Mouse (Mus musculus) heart, adult 2 months (tissue): ENCODE measurements around the gene Tcerg1l. TPM values are rescaled to one million over a fixed set of nuclear protein-coding genes. Genes with fewer than 3 reads are reported as not detected.

ENCODE experiments used
- DNase-seq, 2 experiments: peaks; one replicate each; pipeline ENCODE4 v3.0.0; 2021
- H3K27ac ChIP-seq: fragments of 200-600 bp; 2 replicates; pipeline ENCODE4 v1.8.1; 2022
- H3K27me3 ChIP-seq: fragments of 200-500 bp; 2 replicates; pipeline ENCODE4 v1.6.1; 2012; ENCODE audit warnings: mild to moderate bottlenecking, low read length, inconsistent platforms, mixed read lengths; ENCODE audit not compliant: control insufficient read depth, insufficient read depth
- H3K36me3 ChIP-seq: fragments of 200-500 bp; 2 replicates; pipeline ENCODE4 v1.6.1; 2012; ENCODE audit warnings: low read length, inconsistent platforms; ENCODE audit not compliant: control insufficient read depth, insufficient read depth
- H3K4me1 ChIP-seq: fragments of 200-500 bp; 2 replicates; pipeline ENCODE4 v1.6.1; 2011; ENCODE audit warnings: low read length; ENCODE audit not compliant: control insufficient read depth, insufficient read depth
- H3K4me3 ChIP-seq: fragments of 200-600 bp; 2 replicates; pipeline ENCODE4 v1.8.1; 2022
- H3K79me2 ChIP-seq: fragments of 200-500 bp; replicated peaks from 2 replicates; pipeline ENCODE4 v1.6.1; 2012; ENCODE audit warnings: mild to moderate bottlenecking, inconsistent platforms, low read length, moderate library complexity, mixed read lengths; ENCODE audit not compliant: control insufficient read depth, insufficient read depth
- H3K9ac ChIP-seq: fragments of 200-500 bp; 2 replicates; pipeline ENCODE4 v1.6.1; 2012; ENCODE audit warnings: low read depth, mild to moderate bottlenecking, control low read depth, inconsistent platforms, low read length, mixed read lengths
- CTCF ChIP-seq: fragments of 200-600 bp; IDR thresholded peaks from 2 replicates; pipeline ENCODE4 v1.8.1; 2022; ENCODE audit warnings: antibody characterized with exemption, mild to moderate bottlenecking, moderate library complexity
- EP300 ChIP-seq: fragments of 200-500 bp; IDR thresholded peaks from 2 replicates; pipeline ENCODE4 v1.6.1; 2011; ENCODE audit warnings: low read depth, low read length, control low read depth; ENCODE audit not compliant: insufficient read depth
- POLR2A ChIP-seq: fragments of 200-500 bp; IDR thresholded peaks from 2 replicates; pipeline ENCODE4 v1.6.1; 2011; ENCODE audit warnings: mild to moderate bottlenecking, low read depth, low read length, control low read depth; ENCODE audit not compliant: insufficient read depth
- WGBS: fragments of 180-500 bp; shearing (Covaris S2); methylation state at CpG from one replicate; pipeline ENCODE4 v1.1.7; 2018; 5-methylcytosine and 5-hydroxymethylcytosine counted together
- intact Hi-C: fragments of 180-260 bp; cut with DNase I; formaldehyde crosslinking; loops from one replicate; pipeline ENCODE4 v1.15.1; 2025
- polyA plus RNA-seq: library from polyadenylated mRNA; depleted of rRNA; stranded (reverse); fragments of >200 nt; gene quantifications from 2 replicates; pipeline ENCODE4 v1.2.3, GENCODE M21; 2012
- total RNA-seq, 2 experiments: library from RNA; stranded (reverse); gene quantifications; 2 replicates each; pipeline ENCODE4 v1.2.3; 2021

Tcerg1l gene
- total and polyA plus RNA-seq, 3 experiments, result not detected

DNA sequence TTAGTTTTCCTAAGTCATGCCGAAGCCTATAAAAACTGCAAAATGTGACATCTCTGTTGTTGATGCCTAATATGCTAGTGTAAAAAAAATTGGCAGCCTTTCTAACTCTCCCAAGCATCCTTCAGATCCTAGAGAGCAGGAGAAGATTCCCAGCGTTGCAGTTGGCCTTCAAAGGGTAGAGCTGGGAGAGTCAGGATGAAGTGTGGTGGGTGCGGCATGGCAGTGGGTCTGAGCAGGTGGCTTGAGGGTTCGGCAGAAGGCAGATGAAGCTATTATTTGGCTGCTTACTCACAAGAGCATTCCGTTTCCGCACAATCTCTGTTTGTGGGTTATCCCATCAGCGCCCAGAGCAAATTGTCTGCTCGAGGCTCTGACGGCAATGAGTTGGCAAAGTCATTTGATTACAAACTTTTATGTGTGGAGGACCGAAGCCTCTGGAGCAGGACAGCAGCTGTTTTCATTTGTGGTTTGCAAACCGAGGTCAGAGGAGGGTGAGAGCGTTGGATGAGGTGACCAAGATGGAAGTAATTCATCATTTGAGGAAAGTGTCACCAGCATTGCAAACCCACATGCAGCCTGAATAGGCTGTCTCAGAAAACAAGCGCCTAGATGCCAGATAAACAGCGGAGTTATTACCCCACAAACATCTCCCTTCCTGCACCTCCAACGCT is 195.2 kb downstream of the Tcerg1l start:
- intact Hi-C loops, result no loop called here
- 73% methylated on average over 15 of the region's 15 CpGs for WGBS
- no peak overlapping the region for H3K9ac ChIP-seq

GRCm38 (mm10) chr7:138199333-138200058 is 198.0 kb downstream of the Tcerg1l start:
- intact Hi-C loops, result no loop called here
- WGBS, result 63% methylated on average over 10 of the region's 10 CpGs
- Histone ChIP-seq H3K27ac (no peak overlapping the region), H3K4me1 (no peaks in the 10 kb centered on the region), H3K27me3 (no peaks in the 10 kb centered on the region), H3K9ac (no peak overlapping the region), H3K4me3 (no peak overlapping the region), H3K36me3 (no peaks in the 10 kb centered on the region), H3K79me2 (no peaks in the 10 kb centered on the region)
- DNase-seq, result no peak
- no peak for TF ChIP-seq EP300
- no peak for TF ChIP-seq CTCF
- TF ChIP-seq POLR2A, result no peak

More for the DNA sequence above, 195.2 kb downstream of the Tcerg1l start:
- Histone ChIP-seq H3K27me3 (no peaks in the 10 kb centered on the region), H3K27ac (no peak overlapping the region), H3K4me3 (no peak overlapping the region), H3K79me2 (no peaks in the 10 kb centered on the region), H3K4me1 (no peaks in the 10 kb centered on the region), H3K36me3 (no peaks in the 10 kb centered on the region)
- DNase-seq, result no peak
- TF ChIP-seq CTCF (no peak), POLR2A (no peak), EP300 (no peak)

DNA sequence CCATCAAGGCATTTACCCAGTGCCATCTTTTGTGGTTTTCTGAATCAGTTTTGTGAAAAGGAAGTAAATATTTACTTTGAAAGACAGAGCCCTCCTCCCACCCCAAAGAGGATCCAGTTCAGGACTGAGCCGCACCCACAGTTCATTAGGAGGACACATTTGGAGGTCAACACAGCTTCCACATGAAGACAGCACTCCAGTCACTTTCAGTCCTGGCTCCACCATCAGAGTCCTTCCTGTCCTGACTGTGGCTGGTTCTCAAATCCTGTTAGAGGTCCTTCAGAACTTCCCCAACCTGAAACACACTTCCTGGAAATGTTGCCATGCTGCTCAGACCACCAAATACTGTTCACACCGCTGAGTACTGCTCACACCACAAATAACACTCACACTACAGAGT is 201.4 kb downstream of the Tcerg1l start:
- TF ChIP-seq EP300, result no peak
- TF ChIP-seq CTCF, result no peak
- TF ChIP-seq POLR2A, result no peak
- Histone ChIP-seq H3K27ac (no peak overlapping the region), H3K4me3 (no peak overlapping the region), H3K27me3 (no peaks in the 10 kb centered on the region), H3K9ac (no peak overlapping the region), H3K36me3 (no peaks in the 10 kb centered on the region), H3K79me2 (no peaks in the 10 kb centered on the region), H3K4me1 (no peaks in the 10 kb centered on the region)
- intact Hi-C loops, result no loop called here
- WGBS, result 77% methylated on average over 2 of the region's 2 CpGs
- DNase-seq, result no peak

DNA sequence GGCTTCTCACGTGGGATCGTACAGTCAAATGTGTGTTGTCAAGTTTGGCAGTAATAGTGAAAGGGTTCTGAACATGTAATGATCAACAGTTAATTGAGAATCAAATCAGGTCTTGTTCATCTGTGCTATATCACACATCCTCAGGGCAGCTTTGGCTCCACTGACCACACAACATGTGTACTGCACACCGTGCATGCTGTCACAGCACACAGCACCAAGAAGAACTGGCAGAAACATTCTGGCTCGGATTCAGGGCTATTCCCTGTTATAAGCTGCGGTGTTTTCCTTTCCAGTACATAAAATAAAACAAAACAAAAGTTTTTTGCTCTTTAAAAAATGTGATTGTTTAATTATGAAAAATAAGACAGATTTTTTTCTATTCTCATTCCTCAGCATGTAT is 213.3 kb downstream of the Tcerg1l start:
- 75% methylated on average over 5 of the region's 5 CpGs for WGBS
- H3K36me3 ChIP-seq, result no peaks in the 10 kb centered on the region
- TF ChIP-seq POLR2A (no peak), EP300 (no peak), CTCF (no peak)

DNA sequence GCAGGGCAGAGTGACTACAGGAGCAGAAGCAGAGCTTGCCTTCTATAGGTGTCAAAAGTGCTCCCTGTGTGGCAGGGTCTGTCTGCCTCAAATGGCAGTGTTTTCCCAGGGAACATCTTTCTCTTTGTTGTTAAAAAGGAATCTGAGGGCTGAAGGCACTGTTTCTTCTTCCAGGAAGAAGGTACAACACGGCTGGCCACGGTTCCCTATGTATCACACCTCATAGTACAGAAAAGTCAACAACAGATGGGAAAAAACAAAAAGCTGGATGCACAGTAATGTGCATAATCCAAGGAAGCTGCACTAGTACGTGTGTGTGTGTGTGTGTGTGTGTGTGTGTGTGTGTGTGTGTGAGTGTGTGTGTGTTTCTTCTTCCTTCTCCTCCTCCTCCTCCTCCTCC is 215.3 kb downstream of the Tcerg1l start:
- Histone ChIP-seq H3K4me3 (no peak overlapping the region), H3K79me2 (no peaks in the 10 kb centered on the region), H3K4me1 (no peaks in the 10 kb centered on the region), H3K27me3 (no peaks in the 10 kb centered on the region), H3K36me3 (no peaks in the 10 kb centered on the region), H3K9ac (no peak overlapping the region), H3K27ac (no peak overlapping the region)
- intact Hi-C loops, result no loop called here
- DNase-seq, result no peak
- WGBS, result 43% methylated on average over 3 of the region's 3 CpGs
- TF ChIP-seq CTCF, result no peak
- TF ChIP-seq EP300, result no peak
- TF ChIP-seq POLR2A, result no peak

More for the DNA sequence above, 213.3 kb downstream of the Tcerg1l start:
- H3K4me1 ChIP-seq, result no peaks in the 10 kb centered on the region
- no peaks in the 10 kb centered on the region for H3K27me3 ChIP-seq
- no peak overlapping the region for H3K27ac ChIP-seq
- H3K4me3 ChIP-seq, result no peak overlapping the region
- H3K9ac ChIP-seq, result no peak overlapping the region
- intact Hi-C loops, result no loop called here
- DNase-seq, result no peak
- H3K79me2 ChIP-seq, result no peaks in the 10 kb centered on the region

DNA sequence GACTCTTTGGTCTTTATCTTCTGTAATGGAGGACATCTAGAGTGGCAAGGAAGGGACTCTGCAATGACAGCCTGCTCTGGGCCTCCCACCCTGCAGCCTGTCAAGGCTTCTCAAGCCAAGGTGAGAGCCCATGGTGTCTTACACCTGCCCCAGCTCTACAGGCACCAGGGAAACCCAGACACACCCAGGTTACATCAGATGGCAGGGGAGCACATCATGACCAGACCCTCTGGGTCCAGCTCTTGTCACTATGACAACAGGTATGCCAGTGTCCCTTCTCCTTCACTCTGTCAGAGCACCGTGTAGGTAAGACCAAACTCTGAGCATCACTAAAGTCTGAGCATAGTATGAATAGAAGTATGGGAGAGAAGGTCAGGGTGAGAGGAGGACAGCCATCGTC is 218.9 kb downstream of the Tcerg1l start:
- TF ChIP-seq CTCF (no peak), POLR2A (no peak)
- DNase-seq, result no peak
- H3K9ac ChIP-seq, result no peak overlapping the region
- H3K36me3 ChIP-seq, result no peaks in the 10 kb centered on the region
- no peaks in the 10 kb centered on the region for H3K4me1 ChIP-seq
- H3K27ac ChIP-seq, result no peak overlapping the region
- no peaks in the 10 kb centered on the region for H3K27me3 ChIP-seq
- intact Hi-C loops, result no loop called here
- WGBS, result 69% methylated on average over 2 of the region's 2 CpGs
- H3K79me2 ChIP-seq, result no peaks in the 10 kb centered on the region
- no peak overlapping the region for H3K4me3 ChIP-seq
